Mouse (Mus musculus) heart, embryonic 15.5 days (tissue): ENCODE data around the gene Ush2a. TPM values are rescaled to one million over a fixed set of nuclear protein-coding genes. Genes with fewer than 3 reads are reported as not detected.

ENCODE experiments used
- ATAC-seq: fragments of 200-750 bp; cut with Nextera tagmentation; replicated peaks from 2 replicates; pipeline ENCODE4 v1.8.0; 2017; ENCODE audit warnings: low read depth, moderate TSS enrichment; ENCODE audit not compliant: insufficient number of reproducible peaks, insufficient read depth, low FRiP score
- H3K27ac ChIP-seq: fragments of 300-500 bp; sonication (generic); 2 replicates; pipeline ENCODE4 v1.5.1; 2015; ENCODE audit warnings: mild to moderate bottlenecking, inconsistent platforms
- H3K27me3 ChIP-seq: fragments of 300-500 bp; sonication (generic); 2 replicates; pipeline ENCODE4 v1.6.1; 2015; ENCODE audit warnings: inconsistent platforms
- H3K36me3 ChIP-seq: fragments of 300-500 bp; sonication (generic); 2 replicates; pipeline ENCODE4 v1.6.1; 2015; ENCODE audit warnings: mild to moderate bottlenecking, inconsistent platforms
- H3K4me1 ChIP-seq: fragments of 300-500 bp; sonication (generic); replicated peaks from 2 replicates; pipeline ENCODE4 v1.6.1; 2015; ENCODE audit warnings: inconsistent platforms
- H3K4me2 ChIP-seq: fragments of 300-500 bp; sonication (generic); 2 replicates; pipeline ENCODE4 v1.6.1; 2015; ENCODE audit warnings: inconsistent platforms, mild to moderate bottlenecking, moderate library complexity
- H3K4me3 ChIP-seq: fragments of 300-500 bp; sonication (generic); 2 replicates; pipeline ENCODE4 v1.5.1; 2015; ENCODE audit warnings: mild to moderate bottlenecking, inconsistent platforms
- H3K9ac ChIP-seq: fragments of 300-500 bp; sonication (generic); 2 replicates; pipeline ENCODE4 v1.6.1; 2015; ENCODE audit warnings: mild to moderate bottlenecking, inconsistent platforms
- H3K9me3 ChIP-seq: fragments of 300-500 bp; sonication (generic); replicated peaks from 2 replicates; pipeline ENCODE4 v1.6.1; 2016; ENCODE audit warnings: inconsistent platforms
- WGBS: fragments of 180-500 bp; shearing (Covaris S2); methylation state at CpG from one replicate; pipeline ENCODE4 v1.1.7; 2015; ENCODE audit warnings: mixed read lengths; 5-methylcytosine and 5-hydroxymethylcytosine counted together
- polyA plus RNA-seq: library from polyadenylated mRNA; unstranded; fragments of >200 nt; fragmentation: Nextera tagmentation; extraction: Ambion mirVana; gene quantifications from 2 replicates; pipeline ENCODE4 v1.2.1, GENCODE M21; 2015

The Ush2a gene
- polyA plus RNA-seq, 1 experiment from 2014 or later, result 0.05 TPM

DNA sequence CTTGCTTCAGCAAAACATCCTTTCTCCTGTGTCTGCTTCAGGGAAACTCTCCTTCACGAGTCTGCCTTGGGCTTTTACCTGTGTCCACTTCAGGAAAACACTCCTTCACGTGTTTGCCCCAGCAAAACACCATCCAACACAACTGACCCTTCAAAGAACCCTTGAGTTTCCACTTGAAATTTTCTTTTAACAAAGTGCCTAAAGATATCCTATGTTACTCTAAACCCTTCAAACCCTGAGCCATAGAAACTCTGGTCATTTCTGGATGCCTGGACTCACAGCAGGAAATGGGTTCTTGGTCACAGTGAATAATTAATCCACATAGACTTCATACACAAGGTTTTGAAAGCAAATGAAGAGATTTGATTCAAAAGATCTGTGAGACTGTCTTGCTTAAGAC lies 199.4 kb downstream of the Ush2a start:
- Histone ChIP-seq H3K27me3 (no peaks in the 10 kb centered on the region), H3K36me3 (no peaks in the 10 kb centered on the region), H3K9ac (no peak overlapping the region), H3K4me2 (no peak overlapping the region), H3K9me3 (no peaks in the 10 kb centered on the region), H3K4me3 (no peak overlapping the region), H3K27ac (no peak overlapping the region), H3K4me1 (peaks cover 2% of the 10 kb centered on the region)
- ATAC-seq, result no peak
- WGBS, result 66% methylated on average over 2 of the region's 2 CpGs

DNA sequence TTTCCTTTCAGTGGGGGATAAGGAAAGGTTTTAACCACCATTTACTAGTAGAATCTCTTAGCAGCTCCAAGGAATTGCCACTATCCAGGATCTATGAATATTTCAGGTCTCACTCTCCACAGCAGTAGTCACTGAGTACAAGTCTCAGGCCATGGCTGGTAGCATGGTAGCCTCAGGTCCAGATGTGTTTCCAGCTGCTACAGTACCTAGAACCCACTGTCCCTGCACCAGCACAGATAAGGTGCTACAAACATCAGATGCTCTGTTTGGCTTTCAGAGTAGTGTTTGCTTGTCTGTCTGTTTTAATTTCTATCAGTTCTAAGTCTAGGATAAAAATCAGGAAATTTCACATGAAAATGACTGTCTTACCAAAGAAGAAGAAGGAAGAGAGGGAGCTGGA lies 202.8 kb downstream of the Ush2a start:
- no peak overlapping the region for H3K4me2 ChIP-seq
- no peak overlapping the region for H3K27ac ChIP-seq
- ATAC-seq, result no peak
- H3K27me3 ChIP-seq, result no peaks in the 10 kb centered on the region
- H3K4me1 ChIP-seq, result peaks cover 10% of the 10 kb centered on the region
- no peaks in the 10 kb centered on the region for H3K36me3 ChIP-seq
- no peak overlapping the region for H3K4me3 ChIP-seq
- H3K9ac ChIP-seq, result no peak overlapping the region
- H3K9me3 ChIP-seq, result no peaks in the 10 kb centered on the region

DNA sequence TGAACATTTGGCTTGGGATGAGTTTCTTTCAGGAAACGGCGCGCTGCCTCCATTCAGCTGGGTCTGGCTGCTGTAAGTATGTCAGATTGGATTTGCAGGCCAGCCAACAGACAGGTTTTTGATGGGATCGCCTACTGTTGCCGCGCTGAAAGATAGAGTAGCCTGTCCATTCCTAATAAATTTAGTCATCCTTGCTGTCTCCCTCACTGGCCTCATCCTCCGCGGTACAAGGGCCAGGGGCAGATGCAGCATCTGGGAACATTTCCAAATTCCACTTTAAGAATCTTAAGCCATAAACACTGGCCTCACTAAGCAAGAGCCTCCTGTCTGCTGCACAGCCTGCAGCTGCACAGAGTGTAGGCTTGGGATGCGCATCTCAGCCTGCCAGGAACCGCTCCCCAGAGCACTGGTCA lies 206.6 kb downstream of the Ush2a start:
- peak; percentile 62; the same call in 1 of the 2 replicates for ATAC-seq
- Histone ChIP-seq H3K4me1 (peaks cover 10% of the 10 kb centered on the region), H3K4me2 (no peak overlapping the region), H3K4me3 (no peak overlapping the region), H3K9me3 (no peaks in the 10 kb centered on the region), H3K27me3 (no peaks in the 10 kb centered on the region), H3K9ac (no peak overlapping the region), H3K36me3 (no peaks in the 10 kb centered on the region), H3K27ac (no peak overlapping the region)
- WGBS, result 42% methylated on average over 10 of the region's 10 CpGs

DNA sequence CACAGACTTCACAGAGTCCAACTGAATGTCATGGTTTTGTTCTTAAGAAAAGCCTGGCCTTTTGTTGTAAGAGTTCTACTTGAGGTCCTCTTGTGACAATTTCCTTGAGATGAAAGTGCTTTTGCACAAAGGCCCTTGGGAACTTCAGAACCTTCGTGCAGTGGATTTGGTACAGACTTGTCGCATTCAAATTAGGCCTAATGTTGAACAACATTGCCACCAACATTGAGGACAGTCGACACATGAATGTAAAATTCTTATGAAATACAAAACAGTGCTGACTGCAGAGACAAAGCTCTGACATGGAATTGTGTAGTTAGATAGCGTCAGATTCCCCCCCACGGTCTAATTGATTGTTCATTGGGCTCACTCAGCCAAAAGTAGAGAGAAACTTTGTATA lies 243.1 kb downstream of the Ush2a start:
- H3K4me2 ChIP-seq, result no peak overlapping the region
- no peaks in the 10 kb centered on the region for H3K4me1 ChIP-seq
- no peaks in the 10 kb centered on the region for H3K9me3 ChIP-seq
- no peaks in the 10 kb centered on the region for H3K36me3 ChIP-seq
- 83% methylated on average over 5 of the region's 5 CpGs for WGBS
- H3K27ac ChIP-seq, result no peak overlapping the region
- no peak overlapping the region for H3K4me3 ChIP-seq
- no peak overlapping the region for H3K9ac ChIP-seq
- H3K27me3 ChIP-seq, result no peaks in the 10 kb centered on the region
- no peak for ATAC-seq

DNA sequence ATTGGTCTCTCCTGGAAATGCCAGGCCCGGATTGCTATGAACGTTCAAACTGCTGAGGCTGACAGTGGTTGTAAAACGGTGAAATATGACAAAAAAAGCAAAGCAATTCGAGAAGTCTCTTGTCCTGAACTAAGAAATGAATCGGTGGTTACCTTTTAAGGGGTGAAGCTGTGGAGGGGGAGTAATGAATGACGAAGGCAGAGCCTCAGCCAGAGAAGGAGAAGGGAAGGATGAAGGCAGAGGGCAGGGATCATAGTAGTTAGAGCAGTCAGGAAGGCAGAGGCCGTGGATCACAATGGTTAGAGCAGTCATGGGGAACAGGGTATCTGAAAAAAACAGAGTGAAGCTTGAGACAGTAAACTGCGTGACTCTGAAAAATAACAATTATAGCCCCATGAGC lies 257.0 kb downstream of the Ush2a start:
- Histone ChIP-seq H3K4me1 (peaks cover 6% of the 10 kb centered on the region; the same call in 1 of the 2 replicates), H3K9me3 (no peaks in the 10 kb centered on the region), H3K4me2 (no peak overlapping the region), H3K9ac (no peak overlapping the region), H3K36me3 (no peaks in the 10 kb centered on the region), H3K27me3 (no peaks in the 10 kb centered on the region), H3K4me3 (no peak overlapping the region), H3K27ac (no peak overlapping the region)
- 84% methylated on average over 8 of the region's 8 CpGs for WGBS
- ATAC-seq, result no peak

DNA sequence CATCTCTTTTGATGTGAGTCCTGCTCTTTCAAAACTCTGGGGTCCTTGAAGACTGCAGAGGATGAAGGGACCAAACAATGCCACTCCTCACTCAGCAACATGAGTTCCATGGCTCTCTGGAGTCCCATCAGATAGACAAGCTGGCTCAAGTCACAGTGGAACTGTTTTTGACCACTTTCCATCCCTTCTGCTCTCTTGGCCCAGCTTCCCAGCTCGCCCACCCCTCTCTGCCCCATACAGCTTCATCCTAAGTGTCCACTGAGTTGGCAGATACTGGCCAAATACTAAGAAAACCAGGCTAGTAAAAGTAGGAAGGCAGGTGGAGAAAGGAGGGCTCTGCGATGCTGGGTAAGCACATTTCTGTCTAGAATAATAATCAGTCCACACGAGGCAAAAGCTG lies 265.6 kb downstream of the Ush2a start:
- Histone ChIP-seq H3K9me3 (no peaks in the 10 kb centered on the region), H3K9ac (no peak overlapping the region), H3K4me3 (no peak overlapping the region), H3K4me1 (no peaks in the 10 kb centered on the region), H3K4me2 (no peak overlapping the region), H3K27me3 (no peaks in the 10 kb centered on the region), H3K36me3 (no peaks in the 10 kb centered on the region), H3K27ac (no peak overlapping the region)
- 80% methylated on average over 3 of the region's 3 CpGs for WGBS
- ATAC-seq, result no peak

DNA sequence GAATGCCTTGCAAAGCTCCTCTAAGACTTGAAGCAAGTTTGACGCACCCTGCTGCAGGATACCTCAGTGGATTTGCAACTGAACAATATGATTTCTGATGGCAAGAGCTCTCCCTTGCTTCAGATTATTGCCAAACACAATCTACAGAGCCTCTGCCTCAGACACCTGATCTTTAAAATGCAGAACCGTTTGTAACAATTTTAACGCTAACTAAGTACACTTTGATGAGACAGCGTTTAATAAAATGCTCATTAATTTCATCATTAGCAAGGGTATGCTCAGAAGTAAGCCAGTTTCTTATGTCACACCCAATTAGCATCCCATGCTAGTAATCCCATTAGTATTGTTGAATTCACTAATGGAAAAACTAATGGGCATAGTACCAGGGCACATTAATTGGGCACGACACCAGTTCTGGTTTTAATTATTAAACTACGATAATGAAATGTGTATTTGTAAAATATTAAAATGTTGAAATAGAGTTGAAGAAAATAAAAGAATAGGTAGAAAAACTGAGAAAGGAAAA lies 267.8 kb downstream of the Ush2a start:
- Histone ChIP-seq H3K27ac (no peak overlapping the region), H3K27me3 (no peaks in the 10 kb centered on the region), H3K9ac (no peak overlapping the region), H3K4me3 (no peak overlapping the region), H3K36me3 (no peaks in the 10 kb centered on the region), H3K9me3 (no peaks in the 10 kb centered on the region), H3K4me1 (no peaks in the 10 kb centered on the region), H3K4me2 (no peak overlapping the region)
- ATAC-seq, result no peak
- 90% methylated on average over 6 of the region's 6 CpGs for WGBS

DNA sequence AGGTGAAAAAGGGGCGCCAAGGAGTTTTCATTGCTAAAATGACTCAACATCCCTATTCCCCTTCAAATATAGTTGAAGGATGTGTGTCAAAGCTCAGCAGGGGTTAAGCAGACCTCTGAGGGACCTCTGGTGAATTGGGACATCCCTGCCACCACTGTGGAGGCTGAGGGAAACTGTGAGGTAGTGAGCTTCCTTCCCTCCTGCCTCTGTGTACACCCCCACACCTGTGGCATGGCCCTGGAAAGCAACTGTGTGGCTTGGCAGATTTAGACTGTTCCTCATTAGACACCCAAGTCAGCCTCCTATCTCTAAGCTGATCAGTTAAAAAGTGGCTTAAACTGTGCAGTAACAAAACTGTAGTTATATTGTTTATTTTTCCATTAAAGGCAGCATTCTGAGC lies 275.2 kb downstream of the Ush2a start:
- Histone ChIP-seq H3K4me3 (no peak overlapping the region), H3K27me3 (no peaks in the 10 kb centered on the region), H3K4me2 (no peak overlapping the region), H3K36me3 (no peaks in the 10 kb centered on the region), H3K9ac (no peak overlapping the region), H3K27ac (no peak overlapping the region), H3K4me1 (no peaks in the 10 kb centered on the region), H3K9me3 (no peaks in the 10 kb centered on the region)
- no peak for ATAC-seq
- WGBS, result 43% methylated on average over 1 of the region's 1 CpGs

DNA sequence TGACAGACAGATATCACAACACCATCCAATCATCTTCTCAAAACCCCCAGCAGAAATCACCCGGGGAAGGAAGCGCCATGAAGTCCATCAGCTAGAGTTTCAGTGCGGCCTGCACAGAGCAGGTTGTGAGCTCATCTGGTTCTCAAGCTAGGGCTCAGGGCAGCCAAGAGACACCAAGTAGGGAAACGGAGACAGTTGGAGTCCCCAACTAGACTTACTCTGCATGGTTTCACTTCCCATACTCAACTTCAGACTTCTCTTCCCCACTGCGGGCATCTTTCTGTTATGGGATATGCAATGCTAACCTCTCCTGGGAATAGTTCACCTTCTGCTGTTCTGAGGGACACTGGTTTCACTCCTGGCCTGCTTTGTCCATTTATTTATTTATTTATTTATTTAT lies 277.8 kb downstream of the Ush2a start:
- H3K36me3 ChIP-seq, result no peaks in the 10 kb centered on the region
- no peaks in the 10 kb centered on the region for H3K4me1 ChIP-seq
- no peak overlapping the region for H3K9ac ChIP-seq
- ATAC-seq, result no peak
- no peak overlapping the region for H3K4me3 ChIP-seq
- no peak overlapping the region for H3K4me2 ChIP-seq
- H3K27ac ChIP-seq, result no peak overlapping the region
- H3K9me3 ChIP-seq, result no peaks in the 10 kb centered on the region
- H3K27me3 ChIP-seq, result no peaks in the 10 kb centered on the region
- WGBS, result 90% methylated on average over 5 of the region's 5 CpGs

DNA sequence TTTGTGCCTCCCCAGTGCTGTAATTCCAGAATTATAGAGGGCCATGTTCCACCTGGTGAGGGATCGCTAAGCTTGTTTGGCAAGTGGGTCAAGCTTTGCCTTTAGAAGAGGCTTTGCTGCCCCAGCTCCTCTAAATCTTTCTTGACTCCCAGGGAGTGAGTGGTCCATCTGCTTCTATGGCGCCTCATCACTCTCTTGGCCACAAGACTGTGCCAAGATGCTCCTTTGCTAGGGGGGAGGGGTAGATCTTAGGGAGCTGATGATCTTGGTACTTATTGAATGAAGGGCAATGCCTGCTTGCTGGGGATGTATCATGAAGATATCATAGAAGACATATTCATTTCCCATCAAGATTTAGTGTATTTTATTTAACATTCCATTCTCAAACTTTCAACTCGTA lies 279.7 kb downstream of the Ush2a start:
- Histone ChIP-seq H3K9ac (no peak overlapping the region), H3K4me1 (no peaks in the 10 kb centered on the region), H3K9me3 (no peaks in the 10 kb centered on the region), H3K36me3 (no peaks in the 10 kb centered on the region), H3K4me3 (no peak overlapping the region), H3K27me3 (no peaks in the 10 kb centered on the region), H3K4me2 (no peak overlapping the region), H3K27ac (no peak overlapping the region)
- ATAC-seq, result no peak
- WGBS, result 87% methylated on average over 3 of the region's 3 CpGs

DNA sequence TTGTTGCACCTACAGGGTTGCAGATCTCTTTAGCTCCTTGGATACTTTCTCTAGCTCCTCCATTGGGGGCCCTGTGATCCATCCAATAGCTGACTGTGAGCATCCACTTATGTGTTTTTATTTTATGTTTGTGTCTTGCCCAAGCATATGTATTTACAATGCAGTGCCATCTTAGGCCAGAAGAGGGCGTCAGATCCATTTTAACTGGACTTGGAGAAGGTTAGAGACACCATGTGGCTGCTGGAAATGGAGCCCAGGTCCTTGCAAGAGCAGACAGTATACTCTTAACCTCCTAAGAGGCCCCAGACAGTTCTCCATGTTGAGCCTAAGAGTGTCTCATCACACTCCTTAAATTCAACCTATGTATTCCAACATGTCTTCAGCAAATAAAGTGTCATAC lies 281.5 kb downstream of the Ush2a start:
- Histone ChIP-seq H3K4me1 (no peaks in the 10 kb centered on the region), H3K27me3 (no peaks in the 10 kb centered on the region), H3K27ac (no peak overlapping the region), H3K4me3 (no peak overlapping the region), H3K36me3 (no peaks in the 10 kb centered on the region), H3K4me2 (no peak overlapping the region), H3K9ac (no peak overlapping the region), H3K9me3 (no peaks in the 10 kb centered on the region)
- no peak for ATAC-seq
- WGBS, result 18% methylated on average over 1 of the region's 1 CpGs

DNA sequence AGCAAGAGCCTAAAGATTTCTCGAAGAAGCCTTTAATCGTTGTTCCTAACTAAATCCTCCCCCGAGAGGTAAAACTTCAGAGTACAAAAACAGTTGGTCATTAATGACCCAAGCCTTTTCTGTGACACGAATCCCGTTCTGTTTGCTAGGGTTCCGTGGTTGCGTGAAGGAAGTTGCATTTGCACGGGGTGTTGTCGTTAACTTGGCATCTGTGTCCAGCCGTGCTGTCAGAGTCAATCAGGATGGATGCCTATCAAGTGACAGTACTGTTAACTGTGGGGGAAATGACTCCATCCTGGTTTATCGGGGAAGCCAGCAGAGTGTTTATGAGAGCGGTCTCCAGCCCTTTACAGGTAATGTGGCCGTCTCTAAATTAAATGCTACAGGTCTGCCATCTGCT lies 287.9 kb downstream of the Ush2a start:
- 70% methylated on average over 13 of the region's 13 CpGs for WGBS
- ATAC-seq, result no peak
- no peak overlapping the region for H3K4me2 ChIP-seq

More for the DNA sequence above, 287.9 kb downstream of the Ush2a start:
- H3K9ac ChIP-seq, result no peak overlapping the region
- H3K36me3 ChIP-seq, result no peaks in the 10 kb centered on the region
- no peak overlapping the region for H3K27ac ChIP-seq
- no peak overlapping the region for H3K4me3 ChIP-seq
- H3K27me3 ChIP-seq, result no peaks in the 10 kb centered on the region
- no peaks in the 10 kb centered on the region for H3K9me3 ChIP-seq
- no peaks in the 10 kb centered on the region for H3K4me1 ChIP-seq
